Mouse (Mus musculus): ENCODE data around the gene Mex3a. TPM values are rescaled to one million over a fixed set of nuclear protein-coding genes. Genes with fewer than 3 reads are reported as not detected.

Mex3a gene
- polyA plus RNA-seq, 1 experiment from 2014 or later, result 44.4 TPM

DNA sequence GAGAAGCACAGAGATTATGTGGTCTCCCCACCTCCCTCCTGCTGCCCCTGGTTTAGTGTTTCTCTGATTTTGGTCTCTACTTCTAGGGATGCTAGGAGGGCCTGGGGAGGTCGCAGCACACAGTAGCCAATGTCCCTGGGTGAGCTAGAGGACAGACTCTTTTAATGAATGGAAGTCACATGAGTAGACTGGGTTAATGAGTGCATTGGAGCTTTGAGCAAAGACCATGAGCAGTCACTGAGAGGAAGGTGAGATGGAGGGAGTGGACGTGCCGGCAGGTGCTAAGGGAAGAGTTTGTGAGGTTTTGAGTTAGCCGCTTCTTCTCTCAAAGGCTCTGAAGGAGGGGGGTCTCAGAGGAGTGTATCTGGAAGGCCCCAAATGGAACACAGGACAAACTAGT is 3.3 kb downstream of the Mex3a start:
- Histone ChIP-seq H3K4me1 (replicated peaks; ENCODE audit: control insufficient read depth, insufficient read depth, low read length) (peaks cover 48% of the 10 kb centered on the region), H3K4me2 (ENCODE audit: low read depth, low read length, severe bottlenecking) (peak overlapping the region; percentile 91), H3K9ac (ENCODE audit: low read length) (peak overlapping the region; percentile 100), H3K27ac (ENCODE audit: low read depth, low read length) (peak overlapping the region; percentile 57; the same call in 1 of the 2 replicates), H3K4me3 (ENCODE audit: low read depth, low read length) (peak overlapping the region; percentile 96), H3K36me3 (ENCODE audit: control insufficient read depth, insufficient read depth, low read length) (peaks cover 7% of the 10 kb centered on the region), H3K9me3 (ENCODE audit: control insufficient read depth, low read length) (no peaks in the 10 kb centered on the region), H3K27me3 (ENCODE audit: control insufficient read depth, insufficient read depth, low read length) (no peaks in the 10 kb centered on the region)
- 24% methylated on average over 4 of the region's 4 CpGs for WGBS
- DNase-seq (ENCODE audit: low spot score), result no peak
- ATAC-seq (replicated peaks; ENCODE audit: low FRiP score), result no peak

GRCm38 (mm10) chr3:88536103-88536930 is 4.1 kb downstream of the Mex3a start:
- Histone ChIP-seq H3K27me3 (ENCODE audit: control insufficient read depth, insufficient read depth, low read length) (no peaks in the 10 kb centered on the region), H3K9ac (ENCODE audit: low read length) (peak overlapping the region; percentile 100), H3K4me3 (ENCODE audit: low read depth, low read length) (peak overlapping the region; percentile 96), H3K36me3 (ENCODE audit: control insufficient read depth, insufficient read depth, low read length) (peaks cover 10% of the 10 kb centered on the region), H3K27ac (ENCODE audit: low read depth, low read length) (peak overlapping the region; percentile 57; the same call in 1 of the 2 replicates), H3K4me1 (replicated peaks; ENCODE audit: control insufficient read depth, insufficient read depth, low read length) (peaks cover 48% of the 10 kb centered on the region), H3K4me2 (ENCODE audit: low read depth, low read length, severe bottlenecking) (peak overlapping the region; percentile 91), H3K9me3 (ENCODE audit: control insufficient read depth, low read length) (no peaks in the 10 kb centered on the region)
- WGBS, result 8% methylated on average over 60 of the region's 64 CpGs
- DNase-seq (ENCODE audit: low spot score) (peak; percentile 87), ATAC-seq (replicated peaks; ENCODE audit: low FRiP score) (no peak)

DNA sequence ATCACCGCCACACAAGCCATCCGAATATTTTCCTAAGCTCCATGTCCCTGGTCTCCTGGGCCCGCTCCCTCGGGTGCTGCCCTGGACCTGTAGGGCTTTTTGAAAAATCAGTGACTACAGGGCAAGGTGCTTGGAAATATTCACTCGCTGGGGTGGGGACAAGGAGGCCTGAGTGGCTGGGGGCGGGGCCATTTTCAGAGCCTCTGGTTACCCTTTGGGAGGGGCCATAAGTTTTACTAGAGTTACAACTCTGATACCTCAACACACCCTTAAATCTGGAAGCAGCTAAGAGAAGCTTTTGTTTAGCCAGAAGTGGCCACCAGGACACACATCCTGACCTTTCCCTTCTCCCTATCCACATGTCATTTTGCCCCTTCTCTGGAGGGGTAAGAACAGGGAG is 5.0 kb downstream of the Mex3a start:
- Histone ChIP-seq H3K4me3 (ENCODE audit: low read depth, low read length) (peak overlapping the region; percentile 96), H3K4me2 (ENCODE audit: low read depth, low read length, severe bottlenecking) (peak overlapping the region; percentile 91), H3K4me1 (replicated peaks; ENCODE audit: control insufficient read depth, insufficient read depth, low read length) (peaks cover 48% of the 10 kb centered on the region), H3K27ac (ENCODE audit: low read depth, low read length) (no peak overlapping the region), H3K36me3 (ENCODE audit: control insufficient read depth, insufficient read depth, low read length) (peaks cover 10% of the 10 kb centered on the region), H3K9ac (ENCODE audit: low read length) (peak overlapping the region; percentile 100; the same call in 1 of the 2 replicates), H3K9me3 (ENCODE audit: control insufficient read depth, low read length) (no peaks in the 10 kb centered on the region), H3K27me3 (ENCODE audit: control insufficient read depth, insufficient read depth, low read length) (no peaks in the 10 kb centered on the region)
- WGBS, result 57% methylated on average over 6 of the region's 6 CpGs
- DNase-seq (ENCODE audit: low spot score) (no peak), ATAC-seq (replicated peaks; ENCODE audit: low FRiP score) (no peak)

DNA sequence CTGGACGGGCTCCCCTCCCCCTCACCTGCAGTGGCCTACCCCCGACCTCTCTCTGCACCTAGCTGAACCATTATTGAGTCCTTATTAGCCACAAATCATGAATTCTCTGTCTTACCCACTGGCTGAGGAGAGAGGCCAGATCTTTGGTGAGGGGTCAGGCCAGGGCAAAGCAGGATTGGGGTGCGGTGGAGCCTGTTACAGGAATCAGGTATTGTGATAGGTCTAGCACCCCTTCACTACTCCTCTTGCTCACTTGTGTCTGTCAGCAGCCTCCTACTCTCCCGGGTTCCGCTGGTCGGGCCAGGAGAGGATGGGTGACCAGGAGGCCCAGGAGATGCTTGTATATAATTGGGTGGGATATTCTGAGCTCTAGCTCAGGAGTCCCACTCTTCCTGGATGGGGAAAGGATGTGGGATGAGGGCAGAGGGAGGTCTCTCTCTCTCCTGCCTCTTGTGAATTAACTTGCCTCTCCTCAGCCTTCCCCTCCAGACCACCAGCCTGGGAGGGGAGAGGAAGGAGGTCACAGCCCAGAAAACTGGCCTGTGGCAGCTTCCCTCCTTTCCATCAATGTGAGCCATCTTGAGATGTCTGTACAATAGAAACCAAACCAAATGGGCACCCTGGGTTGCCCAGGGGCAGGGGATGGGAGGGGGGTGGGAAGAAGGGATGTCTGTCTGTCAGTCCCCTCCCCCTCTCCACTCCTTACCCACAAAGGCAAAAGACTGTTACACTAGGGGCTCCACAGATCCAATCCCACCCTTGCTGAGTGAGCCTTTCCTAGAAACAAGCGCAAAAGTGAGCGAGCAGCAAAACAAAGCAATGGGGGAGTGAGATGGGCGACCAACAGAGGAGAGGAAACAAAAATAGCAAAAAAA is 6.3 kb downstream of the Mex3a start:
- peaks cover 10% of the 10 kb centered on the region for H3K36me3 ChIP-seq (ENCODE audit: control insufficient read depth, insufficient read depth, low read length)

DNA sequence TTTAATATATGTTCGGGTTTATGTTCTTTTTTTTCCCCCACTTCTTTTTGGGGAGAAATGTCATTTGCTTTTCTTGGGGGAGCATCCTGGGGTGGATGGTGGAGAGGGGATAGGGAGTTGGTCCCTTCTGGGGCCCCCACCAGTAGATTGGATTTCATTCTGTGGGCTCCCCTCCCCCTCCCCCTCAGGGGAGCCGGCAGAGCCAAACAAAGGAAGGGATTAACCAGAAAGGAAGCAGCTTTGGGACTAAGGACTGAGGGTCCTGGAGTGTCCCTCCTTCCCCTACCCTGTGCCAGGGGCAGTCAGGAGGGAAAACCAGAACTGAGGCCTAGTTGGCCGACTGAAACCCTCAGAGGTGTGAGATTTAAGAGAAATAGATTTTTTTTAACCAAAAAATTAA is 7.2 kb downstream of the Mex3a start:
- ATAC-seq (replicated peaks; ENCODE audit: low FRiP score) (peak; percentile 66), DNase-seq (ENCODE audit: low spot score) (peak; percentile 83)
- H3K4me1 ChIP-seq (replicated peaks; ENCODE audit: control insufficient read depth, insufficient read depth, low read length), result peaks cover 50% of the 10 kb centered on the region
- H3K36me3 ChIP-seq (ENCODE audit: control insufficient read depth, insufficient read depth, low read length), result peaks cover 10% of the 10 kb centered on the region
- WGBS, result under 1% methylated on average over 3 of the region's 3 CpGs
- H3K27me3 ChIP-seq (ENCODE audit: control insufficient read depth, insufficient read depth, low read length), result no peaks in the 10 kb centered on the region
- H3K27ac ChIP-seq (ENCODE audit: low read depth, low read length), result peak overlapping the region; percentile 70
- peak overlapping the region; percentile 32 for H3K4me2 ChIP-seq (ENCODE audit: low read depth, low read length, severe bottlenecking)
- H3K9me3 ChIP-seq (ENCODE audit: control insufficient read depth, low read length), result no peaks in the 10 kb centered on the region
- H3K9ac ChIP-seq (ENCODE audit: low read length), result peak overlapping the region; percentile 9; the same call in 1 of the 2 replicates
- H3K4me3 ChIP-seq (ENCODE audit: low read depth, low read length), result peak overlapping the region; percentile 8; the same call in 1 of the 2 replicates

More for the DNA sequence above, 6.3 kb downstream of the Mex3a start:
- Histone ChIP-seq H3K9ac (ENCODE audit: low read length) (peak overlapping the region; percentile 49), H3K4me3 (ENCODE audit: low read depth, low read length) (peak overlapping the region; percentile 8), H3K27me3 (ENCODE audit: control insufficient read depth, insufficient read depth, low read length) (no peaks in the 10 kb centered on the region), H3K9me3 (ENCODE audit: control insufficient read depth, low read length) (no peaks in the 10 kb centered on the region), H3K27ac (ENCODE audit: low read depth, low read length) (peak overlapping the region; percentile 81), H3K4me1 (replicated peaks; ENCODE audit: control insufficient read depth, insufficient read depth, low read length) (peaks cover 50% of the 10 kb centered on the region), H3K4me2 (ENCODE audit: low read depth, low read length, severe bottlenecking) (peak overlapping the region; percentile 36)
- WGBS, result 9% methylated on average over 9 of the region's 9 CpGs
- peak; percentile 67 for DNase-seq (ENCODE audit: low spot score)
- peak; percentile 6; the same call in 1 of the 2 replicates for ATAC-seq (replicated peaks; ENCODE audit: low FRiP score)

DNA sequence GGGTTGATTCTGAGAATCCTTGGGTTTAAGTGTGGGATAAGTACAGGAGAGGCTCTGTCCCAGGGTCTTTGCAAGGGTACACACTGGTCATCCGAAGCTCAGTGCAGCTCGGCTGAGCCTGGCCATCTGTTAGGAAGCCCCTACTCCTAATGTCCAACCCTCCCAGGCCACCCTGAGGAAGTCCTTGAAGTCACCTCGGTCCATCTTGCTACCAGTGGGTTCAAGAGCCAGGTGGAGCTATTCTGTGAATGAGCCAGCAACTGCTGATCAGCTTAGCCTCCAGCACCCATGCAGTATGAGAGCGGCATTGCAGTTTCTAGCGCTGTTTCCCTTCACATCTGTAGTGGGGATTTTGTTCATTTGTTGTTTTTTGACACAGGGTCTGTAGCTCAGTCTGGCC is 7.9 kb downstream of the Mex3a start:
- Histone ChIP-seq H3K4me2 (ENCODE audit: low read depth, low read length, severe bottlenecking) (peak overlapping the region; percentile 8; the same call in 1 of the 2 replicates), H3K4me3 (ENCODE audit: low read depth, low read length) (no peak overlapping the region)
- 48% methylated on average over 5 of the region's 5 CpGs for WGBS

GRCm38 (mm10) chr3:88541622-88542401 is 9.6 kb downstream of the Mex3a start:
- Histone ChIP-seq H3K4me3 (ENCODE audit: low read depth, low read length) (no peak overlapping the region), H3K27ac (ENCODE audit: low read depth, low read length) (peak overlapping the region; percentile 31; the same call in 1 of the 2 replicates), H3K9ac (ENCODE audit: low read length) (no peak overlapping the region), H3K36me3 (ENCODE audit: control insufficient read depth, insufficient read depth, low read length) (peaks cover 5% of the 10 kb centered on the region), H3K4me1 (replicated peaks; ENCODE audit: control insufficient read depth, insufficient read depth, low read length) (peaks cover 28% of the 10 kb centered on the region), H3K9me3 (ENCODE audit: control insufficient read depth, low read length) (no peaks in the 10 kb centered on the region), H3K27me3 (ENCODE audit: control insufficient read depth, insufficient read depth, low read length) (no peaks in the 10 kb centered on the region), H3K4me2 (ENCODE audit: low read depth, low read length, severe bottlenecking) (no peak overlapping the region)
- WGBS, result 69% methylated on average over 7 of the region's 7 CpGs
- ATAC-seq (replicated peaks; ENCODE audit: low FRiP score), result no peak
- DNase-seq (ENCODE audit: low spot score), result peak; percentile 58

More for the DNA sequence above, 7.9 kb downstream of the Mex3a start:
- Histone ChIP-seq H3K27ac (ENCODE audit: low read depth, low read length) (peak overlapping the region; percentile 70; the same call in 1 of the 2 replicates), H3K36me3 (ENCODE audit: control insufficient read depth, insufficient read depth, low read length) (peaks cover 10% of the 10 kb centered on the region), H3K27me3 (ENCODE audit: control insufficient read depth, insufficient read depth, low read length) (no peaks in the 10 kb centered on the region), H3K9me3 (ENCODE audit: control insufficient read depth, low read length) (no peaks in the 10 kb centered on the region), H3K9ac (ENCODE audit: low read length) (peak overlapping the region; percentile 9), H3K4me1 (replicated peaks; ENCODE audit: control insufficient read depth, insufficient read depth, low read length) (peaks cover 46% of the 10 kb centered on the region)
- DNase-seq (ENCODE audit: low spot score) (peak; percentile 53), ATAC-seq (replicated peaks; ENCODE audit: low FRiP score) (no peak)

DNA sequence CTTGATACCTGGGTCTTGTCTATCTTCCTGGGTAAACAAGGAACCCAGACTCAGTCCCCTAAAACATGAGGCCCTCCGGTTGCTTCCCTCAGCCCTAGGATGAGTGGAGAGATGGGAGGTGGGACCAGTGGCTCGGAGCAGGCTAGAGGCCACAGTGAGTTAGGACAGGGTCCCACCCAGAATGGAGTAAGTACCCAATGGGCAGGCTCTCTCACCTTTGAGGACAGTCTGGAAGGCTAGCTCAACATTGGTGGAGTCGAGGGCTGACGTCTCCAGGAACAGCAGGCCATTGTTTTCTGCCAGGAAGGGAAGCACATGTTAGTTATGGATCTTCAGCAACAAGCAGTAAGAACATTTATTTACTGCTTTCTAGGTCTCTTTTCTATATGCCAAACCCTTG is 10.3 kb downstream of the Mex3a start:
- no peak overlapping the region for H3K4me3 ChIP-seq (ENCODE audit: low read depth, low read length)
- peaks cover 22% of the 10 kb centered on the region for H3K4me1 ChIP-seq (replicated peaks; ENCODE audit: control insufficient read depth, insufficient read depth, low read length)
- no peak overlapping the region for H3K4me2 ChIP-seq (ENCODE audit: low read depth, low read length, severe bottlenecking)
- 69% methylated on average over 4 of the region's 4 CpGs for WGBS
- no peaks in the 10 kb centered on the region for H3K27me3 ChIP-seq (ENCODE audit: control insufficient read depth, insufficient read depth, low read length)
- peaks cover 3% of the 10 kb centered on the region; the same call in 1 of the 2 replicates for H3K36me3 ChIP-seq (ENCODE audit: control insufficient read depth, insufficient read depth, low read length)
- DNase-seq (ENCODE audit: low spot score) (peak; percentile 49), ATAC-seq (replicated peaks; ENCODE audit: low FRiP score) (no peak)
- no peaks in the 10 kb centered on the region for H3K9me3 ChIP-seq (ENCODE audit: control insufficient read depth, low read length)
- H3K27ac ChIP-seq (ENCODE audit: low read depth, low read length), result peak overlapping the region; percentile 18; the same call in 1 of the 2 replicates
- no peak overlapping the region for H3K9ac ChIP-seq (ENCODE audit: low read length)

Measured in forebrain, embryonic 11.5 days (tissue).